Mouse (Mus musculus) left cerebral cortex, adult 2 months (tissue): ENCODE measurements around the gene Bysl. TPM values are rescaled to one million over a fixed set of nuclear protein-coding genes. Genes with fewer than 3 reads are reported as not detected.

ENCODE experiments used
- DNase-seq, 2 experiments: peaks; one replicate each; pipeline ENCODE4 v3.0.0; 2021 to 2022; ENCODE audit warnings: low spot score in 2 of 2, mixed read lengths in 1 of 2; ENCODE audit errors: extremely low spot score in 1 of 2
- H3K27ac ChIP-seq: fragments of 200-600 bp; 2 replicates; pipeline ENCODE4 v1.8.1; 2022
- H3K4me3 ChIP-seq: fragments of 200-600 bp; 2 replicates; pipeline ENCODE4 v1.8.1; 2022
- CTCF ChIP-seq: fragments of 200-600 bp; IDR thresholded peaks from 2 replicates; pipeline ENCODE4 v1.8.1; 2022; ENCODE audit warnings: antibody characterized with exemption, mild to moderate bottlenecking, moderate library complexity
- intact Hi-C: fragments of 180-260 bp; cut with DNase I; formaldehyde crosslinking; loops from one replicate; pipeline ENCODE4 v1.15.1; 2025
- total RNA-seq, 2 experiments: library from RNA; stranded (reverse); gene quantifications; 2 replicates each; pipeline ENCODE4 v1.2.3; 2021

Gene Bysl
- total RNA-seq, 2 experiments from 2014 or later = 18.1 to 18.8 TPM

- Histone ChIP-seq H3K27ac (no peak overlapping the region), H3K4me3 (no peak overlapping the region)
- intact Hi-C loops = no loop called here
- TF ChIP-seq CTCF = peak; percentile 77
- no peak for DNase-seq
Measured at GRCm38 (mm10) chr17:47597838-47598579, 13.3 kb downstream of the Bysl start.

GRCm38 (mm10) chr17:47597261-47597660 is 14.0 kb downstream of the Bysl start:
- no peak overlapping the region for H3K4me3 ChIP-seq
- intact Hi-C loops = no loop called here
- no peak overlapping the region for H3K27ac ChIP-seq

GRCm38 (mm10) chr17:47596839-47597164 is 14.5 kb downstream of the Bysl start:
- DNase-seq = no peak
- intact Hi-C loops = no loop called here
- no peak overlapping the region for H3K4me3 ChIP-seq
- no peak for TF ChIP-seq CTCF
- H3K27ac ChIP-seq = no peak overlapping the region

More at GRCm38 (mm10) chr17:47597261-47597660, 14.0 kb downstream of the Bysl start:
- DNase-seq = no peak
- TF ChIP-seq CTCF = no peak

- TF ChIP-seq CTCF = no peak
- Histone ChIP-seq H3K27ac (no peak overlapping the region), H3K4me3 (no peak overlapping the region)
- no peak for DNase-seq
- intact Hi-C loops = no loop called here
Measured at GRCm38 (mm10) chr17:47596162-47596838, 15.0 kb downstream of the Bysl start.

- DNase-seq = no peak
- Histone ChIP-seq H3K27ac (no peak overlapping the region), H3K4me3 (peak overlapping the region; percentile 83)
- TF ChIP-seq CTCF = no peak
- intact Hi-C loops = no loop called here
Measured at GRCm38 (mm10) chr17:47595248-47596161, 15.8 kb downstream of the Bysl start.

- TF ChIP-seq CTCF = no peak
- intact Hi-C loops = loop anchor here (5.0 kb wide), 1 partner anchor 53 kb away; no protein-coding TSS in a partner anchor
Measured at GRCm38 (mm10) chr17:47594969-47595247, 16.4 kb downstream of the Bysl start.

GRCm38 (mm10) chr17:47594183-47594968 is 16.9 kb downstream of the Bysl start:
- no peak for DNase-seq
- intact Hi-C loops = loop anchor here (5.0 kb wide), 1 partner anchor 52 kb away; no protein-coding TSS in a partner anchor
- Histone ChIP-seq H3K27ac (peak overlapping the region; percentile 64), H3K4me3 (peak overlapping the region; percentile 83)
- no peak for TF ChIP-seq CTCF

More at GRCm38 (mm10) chr17:47594969-47595247, 16.4 kb downstream of the Bysl start:
- Histone ChIP-seq H3K4me3 (peak overlapping the region; percentile 83), H3K27ac (no peak overlapping the region)
- no peak for DNase-seq

GRCm38 (mm10) chr17:47593854-47594182 is 17.5 kb downstream of the Bysl start:
- intact Hi-C loops = loop anchor here (1.0 to 5.0 kb wide), 2 partner anchors 52 to 83 kb away; no protein-coding TSS in a partner anchor
- TF ChIP-seq CTCF = no peak
- Histone ChIP-seq H3K27ac (peak overlapping the region; percentile 64), H3K4me3 (peak overlapping the region; percentile 83)
- DNase-seq = no peak

GRCm38 (mm10) chr17:47593215-47593853 is 18.0 kb downstream of the Bysl start:
- no peak for TF ChIP-seq CTCF
- peak; percentile 89 to 91 for DNase-seq
- peak overlapping the region; percentile 83 for H3K4me3 ChIP-seq
- H3K27ac ChIP-seq = peak overlapping the region; percentile 64
- intact Hi-C loops = loop anchor here (1.0 to 5.0 kb wide), 2 partner anchors 51 to 82 kb away; no protein-coding TSS in a partner anchor

GRCm38 (mm10) chr17:47591073-47591472 is 20.2 kb downstream of the Bysl start:
- intact Hi-C loops = loop anchor here (5.0 kb wide), 1 partner anchor 49 kb away; no protein-coding TSS in a partner anchor
- TF ChIP-seq CTCF = no peak
- no peak for DNase-seq
- no peak overlapping the region for H3K4me3 ChIP-seq
- no peak overlapping the region for H3K27ac ChIP-seq

- intact Hi-C loops = no loop called here
- no peak for TF ChIP-seq CTCF
- Histone ChIP-seq H3K4me3 (no peak overlapping the region), H3K27ac (no peak overlapping the region)
- DNase-seq = no peak
Measured at GRCm38 (mm10) chr17:47588517-47588916, 22.8 kb downstream of the Bysl start.
